Mouse (Mus musculus): Measurements from ENCODE around the gene Stk33.

- TF ChIP-seq GATA1 (IDR thresholded peaks at IDR 0.05; ENCODE audit: borderline replicate concordance, low read length) (no peak), TAL1 (conservative IDR thresholded peaks at IDR 0.05; ENCODE audit: low read depth, low read length) (no peak), CTCF (IDR thresholded peaks at IDR 0.05; ENCODE audit: low read depth, low read length) (peak; percentile 40; the same call in 1 of the 2 replicates)
Measured at GRCm38 (mm10) chr7:109445012-109445411, 6.1 kb upstream of the Stk33 start.
